Mouse (Mus musculus) heart, embryonic 11.5 days (tissue): ENCODE data around the gene Ccdc24. TPM values are rescaled to one million over a fixed set of nuclear protein-coding genes. Genes with fewer than 3 reads are reported as not detected.

Source experiments
- ATAC-seq: fragments of 200-750 bp; cut with Nextera tagmentation; replicated peaks from 2 replicates; pipeline ENCODE4 v1.8.0; 2017; ENCODE audit warnings: moderate library complexity; ENCODE audit not compliant: insufficient number of reproducible peaks, low FRiP score, low TSS enrichment
- H3K27ac ChIP-seq: fragments of 300-500 bp; sonication (generic); 2 replicates; pipeline ENCODE4 v1.5.1; 2014; ENCODE audit warnings: mild to moderate bottlenecking, low read depth, low read length
- H3K27me3 ChIP-seq: fragments of 300-500 bp; sonication (generic); 2 replicates; pipeline ENCODE4 v1.6.1; 2014; ENCODE audit warnings: mild to moderate bottlenecking, low read length, mixed read lengths; ENCODE audit not compliant: control insufficient read depth, insufficient read depth
- H3K36me3 ChIP-seq: fragments of 300-500 bp; sonication (generic); 2 replicates; pipeline ENCODE4 v1.6.1; 2014; ENCODE audit warnings: mild to moderate bottlenecking, low read length, moderate library complexity, mixed read lengths; ENCODE audit not compliant: control insufficient read depth, insufficient read depth
- H3K4me1 ChIP-seq: fragments of 300-500 bp; sonication (generic); 2 replicates; pipeline ENCODE4 v1.6.1; 2014; ENCODE audit warnings: low read length; ENCODE audit not compliant: control insufficient read depth, insufficient read depth
- H3K4me2 ChIP-seq: fragments of 300-500 bp; sonication (generic); 2 replicates; pipeline ENCODE4 v1.6.1; 2014; ENCODE audit warnings: mild to moderate bottlenecking, moderate library complexity
- H3K4me3 ChIP-seq: fragments of 300-500 bp; sonication (generic); 2 replicates; pipeline ENCODE4 v1.5.1; 2014; ENCODE audit warnings: low read depth, low read length
- H3K9ac ChIP-seq: fragments of 300-500 bp; sonication (generic); 2 replicates; pipeline ENCODE4 v1.6.1; 2014; ENCODE audit warnings: mild to moderate bottlenecking, low read depth, low read length, moderate library complexity
- H3K9me3 ChIP-seq: fragments of 300-500 bp; sonication (generic); replicated peaks from 2 replicates; pipeline ENCODE4 v1.6.1; 2016; ENCODE audit warnings: low read length; ENCODE audit not compliant: control insufficient read depth
- WGBS: fragments of 180-500 bp; shearing (Covaris S2); extraction: QIAGEN DNeasy Blood & Tissue Kit; methylation state at CpG from one replicate; pipeline ENCODE4 v1.1.7; 2014; ENCODE audit not compliant: insufficient replicate concordance; 5-methylcytosine and 5-hydroxymethylcytosine counted together
- polyA plus RNA-seq: library from polyadenylated mRNA; unstranded; fragments of >200 nt; fragmentation: Nextera tagmentation; extraction: Ambion mirVana; gene quantifications from 2 replicates; pipeline ENCODE4 v1.2.1, GENCODE M21; 2014

Gene Ccdc24
- 0.56 and 0.90 TPM in 2 replicates for polyA plus RNA-seq

DNA sequence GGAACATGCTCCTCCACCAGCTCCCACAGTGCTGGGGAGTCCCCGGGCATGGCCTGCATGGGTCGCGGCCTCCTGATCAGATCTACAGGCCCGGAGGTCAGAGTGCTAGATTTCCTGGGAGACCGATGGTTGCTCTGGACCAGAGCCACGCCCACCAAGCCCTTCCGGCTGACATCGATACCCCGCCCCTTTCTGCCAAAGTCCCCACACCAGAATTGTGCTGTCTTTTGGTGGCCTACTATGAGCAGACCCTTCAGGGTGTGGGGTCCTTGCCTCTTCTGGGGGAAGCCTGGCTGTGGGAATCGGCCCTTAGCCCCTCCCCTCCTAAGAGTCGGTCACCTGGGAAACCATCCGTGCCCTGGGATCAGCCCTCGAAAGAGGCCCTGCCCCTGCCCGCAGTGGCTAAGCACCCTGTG is at the start of gene Ccdc24:
Ccdc24 (minus strand) TSS at position 87 of the 416 bp plus-strand sequence.
- WGBS = 9% methylated on average over 14 of the region's 14 CpGs
- peak within 1 kb of the TSS; percentile 34 for H3K4me3 ChIP-seq
- no peaks in the 10 kb centered on the region for H3K9me3 ChIP-seq
- peak within 1 kb of the TSS; percentile 39; the same call in 1 of the 2 replicates for H3K9ac ChIP-seq
- ATAC-seq = peak; percentile 24; the same call in 1 of the 2 replicates
- peaks cover 3% of the 10 kb centered on the region; the same call in 1 of the 2 replicates for H3K36me3 ChIP-seq
- peaks cover 4% of the 10 kb centered on the region; the same call in 1 of the 2 replicates for H3K27me3 ChIP-seq
- peaks cover 11% of the 10 kb centered on the region for H3K4me1 ChIP-seq
- H3K4me2 ChIP-seq = peak within 1 kb of the TSS; percentile 71
- H3K27ac ChIP-seq = no peak within 1 kb of the TSS

DNA sequence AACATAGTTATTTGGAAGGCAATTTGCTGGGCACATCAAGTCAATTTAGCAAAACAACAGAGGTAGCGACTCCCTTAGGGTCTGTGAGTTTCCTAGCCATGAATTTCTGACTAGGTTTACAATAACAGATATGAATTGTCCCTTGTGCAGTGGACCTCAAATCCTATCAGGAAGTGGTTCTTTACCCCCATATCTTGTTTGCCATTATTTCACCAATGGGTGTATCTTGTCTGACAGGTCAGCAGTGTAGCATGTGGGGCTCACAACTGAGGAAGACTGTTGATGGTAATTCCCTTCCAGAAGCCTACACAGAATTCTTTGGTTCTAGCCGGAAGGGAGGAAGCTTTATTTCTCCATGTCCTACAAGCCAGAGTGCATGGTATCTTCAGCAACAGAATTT is 49.0 kb upstream of the Ccdc24 start:
- peaks cover 12% of the 10 kb centered on the region; the same call in 1 of the 2 replicates for H3K4me1 ChIP-seq
- H3K27ac ChIP-seq = no peak overlapping the region
- 78% methylated on average over 2 of the region's 2 CpGs for WGBS
- ATAC-seq = no peak
- H3K27me3 ChIP-seq = peaks cover 19% of the 10 kb centered on the region
- no peaks in the 10 kb centered on the region for H3K9me3 ChIP-seq
- H3K9ac ChIP-seq = no peak overlapping the region
- H3K36me3 ChIP-seq = no peaks in the 10 kb centered on the region
- no peak overlapping the region for H3K4me3 ChIP-seq
- H3K4me2 ChIP-seq = no peak overlapping the region

DNA sequence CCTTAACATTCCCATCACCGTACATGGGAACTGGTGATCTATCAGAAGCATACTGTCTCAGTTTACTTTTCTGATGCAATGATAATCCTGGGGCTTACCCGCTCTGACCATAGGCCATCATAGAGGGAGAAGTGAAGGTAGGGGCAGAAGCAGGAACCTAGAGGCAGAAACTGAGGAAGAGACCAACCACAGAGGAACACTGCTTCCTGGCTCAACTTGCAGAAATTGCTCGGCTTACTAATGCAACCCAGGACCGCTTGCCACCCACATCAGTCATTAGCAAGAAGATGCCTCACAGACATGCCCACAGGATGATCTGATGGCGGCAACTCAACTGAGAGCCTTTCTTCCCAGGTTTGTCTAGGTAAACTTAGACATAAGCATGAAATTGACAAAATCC is 46.4 kb upstream of the Ccdc24 start:
- no peak for ATAC-seq
- Histone ChIP-seq H3K9ac (no peak overlapping the region), H3K27ac (no peak overlapping the region), H3K36me3 (no peaks in the 10 kb centered on the region), H3K9me3 (no peaks in the 10 kb centered on the region), H3K4me3 (no peak overlapping the region), H3K4me2 (no peak overlapping the region), H3K27me3 (0 out of 2 replicates have a peak, but pooled peaks cover 3% of the 10 kb centered on the region), H3K4me1 (peaks cover 17% of the 10 kb centered on the region)
- 73% methylated on average over 5 of the region's 5 CpGs for WGBS

DNA sequence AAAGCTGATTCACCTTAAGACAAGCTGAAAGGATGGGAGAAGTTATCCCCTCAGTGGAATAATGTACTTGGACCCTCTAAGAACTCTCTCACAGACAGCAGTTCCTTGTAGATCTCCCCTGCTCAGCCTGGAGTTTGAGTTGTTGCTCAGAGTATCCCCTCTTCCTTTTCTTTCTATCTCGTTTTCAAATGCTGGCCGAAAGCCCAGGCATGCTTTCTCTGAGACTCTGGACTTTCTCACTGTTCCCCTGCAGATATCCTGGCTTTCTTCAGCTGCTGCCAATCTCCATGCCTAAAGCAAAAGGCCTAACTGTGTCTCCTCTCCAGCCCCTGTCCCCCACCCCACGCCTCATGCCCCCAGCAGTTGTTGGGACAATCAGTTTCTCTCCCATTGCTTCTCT is 45.9 kb upstream of the Ccdc24 start:
- Histone ChIP-seq H3K36me3 (no peaks in the 10 kb centered on the region), H3K9me3 (no peaks in the 10 kb centered on the region), H3K4me3 (no peak overlapping the region), H3K4me2 (no peak overlapping the region), H3K4me1 (peaks cover 22% of the 10 kb centered on the region), H3K27me3 (0 out of 2 replicates have a peak, but pooled peaks cover 3% of the 10 kb centered on the region), H3K27ac (no peak overlapping the region), H3K9ac (no peak overlapping the region)
- WGBS = 46% methylated on average over 3 of the region's 3 CpGs
- ATAC-seq = no peak

DNA sequence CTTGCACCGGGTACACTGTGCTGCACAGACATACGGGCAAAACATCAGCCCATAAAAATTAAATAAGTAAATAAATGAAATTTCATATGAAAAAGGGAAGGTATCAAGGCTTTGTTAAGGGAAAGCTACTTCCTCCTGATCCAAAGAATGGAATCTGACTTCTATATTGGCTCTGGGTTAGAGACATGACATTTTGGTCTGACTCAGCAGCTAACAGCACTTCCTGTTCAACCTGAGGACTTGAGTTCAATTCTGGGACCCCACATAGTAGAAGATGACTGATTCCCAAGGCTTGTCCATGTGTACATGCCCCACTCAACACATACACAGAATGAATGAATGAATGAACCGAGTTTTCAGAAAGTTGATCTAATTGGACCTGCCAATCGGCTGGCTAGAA is 45.5 kb upstream of the Ccdc24 start:
- no peaks in the 10 kb centered on the region for H3K36me3 ChIP-seq
- H3K27ac ChIP-seq = 0 out of 2 replicates have a peak overlapping the region, but pooled peaks have one; percentile 5
- H3K9ac ChIP-seq = no peak overlapping the region
- no peak overlapping the region for H3K4me3 ChIP-seq
- no peaks in the 10 kb centered on the region for H3K9me3 ChIP-seq
- WGBS = 80% methylated on average over 4 of the region's 4 CpGs
- 0 out of 2 replicates have a peak, but pooled peaks cover 2% of the 10 kb centered on the region for H3K27me3 ChIP-seq
- H3K4me2 ChIP-seq = no peak overlapping the region
- peaks cover 26% of the 10 kb centered on the region for H3K4me1 ChIP-seq
- ATAC-seq = no peak

DNA sequence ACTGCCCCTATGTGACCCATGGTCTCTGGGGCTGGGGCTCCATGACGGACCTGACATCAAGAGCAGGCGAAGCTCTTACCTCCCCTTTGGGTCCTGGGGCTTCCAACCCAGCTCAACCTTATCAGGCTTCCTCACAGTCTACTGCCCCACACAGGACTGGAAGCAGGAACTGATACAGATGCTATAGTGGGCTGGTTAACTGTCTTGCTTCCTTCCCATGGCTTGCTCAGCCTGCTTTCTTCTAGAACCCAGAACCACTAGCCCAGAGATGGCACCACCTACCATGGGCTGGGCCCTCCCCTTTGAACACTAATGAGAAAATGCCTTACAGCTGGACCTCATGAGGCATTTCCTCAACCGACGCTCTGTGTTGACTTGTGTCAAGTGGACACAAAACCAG is 45.0 kb upstream of the Ccdc24 start:
- Histone ChIP-seq H3K4me2 (no peak overlapping the region), H3K27me3 (no peaks in the 10 kb centered on the region), H3K9me3 (no peaks in the 10 kb centered on the region), H3K36me3 (no peaks in the 10 kb centered on the region), H3K27ac (0 out of 2 replicates have a peak overlapping the region, but pooled peaks have one; percentile 5), H3K9ac (no peak overlapping the region), H3K4me1 (peaks cover 29% of the 10 kb centered on the region), H3K4me3 (no peak overlapping the region)
- no peak for ATAC-seq
- 81% methylated on average over 4 of the region's 4 CpGs for WGBS

DNA sequence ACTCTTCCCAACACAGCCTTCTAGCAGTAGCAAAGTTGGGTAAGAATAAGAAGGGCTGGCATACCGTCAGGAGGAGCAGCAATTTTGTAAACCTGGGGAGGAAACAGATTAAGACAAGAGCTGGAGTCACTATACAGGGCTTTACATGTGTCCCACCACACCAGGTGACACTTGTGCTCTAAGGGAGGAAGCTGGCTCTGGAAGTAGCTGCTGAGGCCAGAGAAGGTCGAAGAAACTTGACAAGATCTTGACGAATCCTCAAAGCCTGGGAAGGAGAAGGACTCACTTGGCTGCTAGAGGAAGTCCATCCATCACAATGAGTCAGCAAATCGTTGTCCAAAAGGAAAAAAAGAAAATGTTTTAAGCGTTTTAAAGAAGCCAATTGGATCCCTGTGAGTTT is 44.0 kb upstream of the Ccdc24 start:
- no peak overlapping the region for H3K4me3 ChIP-seq
- no peak for ATAC-seq
- H3K36me3 ChIP-seq = peaks cover 5% of the 10 kb centered on the region; the same call in 1 of the 2 replicates

DNA sequence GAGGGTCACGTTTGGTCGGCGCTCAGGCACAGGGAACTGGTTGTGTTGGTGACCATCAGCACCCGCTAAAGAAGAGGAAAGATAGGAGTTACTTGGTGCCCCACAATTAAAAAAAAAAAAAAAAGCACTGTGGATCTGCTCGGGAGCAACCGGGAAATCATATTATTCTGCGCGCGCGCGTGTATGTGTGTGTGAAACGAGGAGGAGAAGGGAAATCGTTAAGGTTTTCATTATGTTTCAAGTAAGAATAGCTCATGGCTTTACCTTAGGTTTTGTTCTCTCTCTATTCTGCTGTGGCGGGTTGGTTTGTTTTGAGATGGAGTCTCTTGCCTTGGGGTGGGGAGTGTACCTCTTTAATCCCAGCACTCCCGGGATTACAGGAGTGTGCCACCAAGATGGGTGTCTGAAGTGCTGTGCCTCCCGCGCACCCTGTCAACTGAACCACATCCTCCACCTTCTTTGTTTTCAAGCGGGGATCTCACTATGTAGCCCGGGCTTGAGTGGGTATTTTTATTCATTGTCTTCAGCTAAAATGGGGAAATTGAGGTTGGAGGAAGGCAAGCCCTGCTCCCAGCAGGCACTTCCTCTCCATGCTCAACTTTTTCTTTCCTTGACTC is 43.2 kb upstream of the Ccdc24 start:
- Histone ChIP-seq H3K4me2 (peak overlapping the region; percentile 92), H3K27me3 (no peaks in the 10 kb centered on the region), H3K36me3 (peaks cover 8% of the 10 kb centered on the region; the same call in 1 of the 2 replicates), H3K4me3 (peak overlapping the region; percentile 60), H3K4me1 (peaks cover 29% of the 10 kb centered on the region), H3K27ac (peak overlapping the region; percentile 89; the same call in 1 of the 2 replicates), H3K9ac (peak overlapping the region; percentile 77), H3K9me3 (no peaks in the 10 kb centered on the region)
- 6% methylated on average over 19 of the region's 19 CpGs for WGBS
- ATAC-seq = no peak

More for the DNA sequence above, 44.0 kb upstream of the Ccdc24 start:
- Histone ChIP-seq H3K4me2 (no peak overlapping the region), H3K9me3 (no peaks in the 10 kb centered on the region), H3K9ac (no peak overlapping the region), H3K4me1 (peaks cover 29% of the 10 kb centered on the region), H3K27ac (0 out of 2 replicates have a peak overlapping the region, but pooled peaks have one; percentile 4), H3K27me3 (no peaks in the 10 kb centered on the region)
- 77% methylated on average over 5 of the region's 5 CpGs for WGBS
